Mouse (Mus musculus) heart, postnatal 0 days (tissue): ENCODE measurements around the gene S100a7a. TPM values are rescaled to one million over a fixed set of nuclear protein-coding genes. Genes with fewer than 3 reads are reported as not detected.
A peak's percentile ranks its signal among the peaks of the same experiment; 100 is the strongest.

ENCODE experiments used
- ATAC-seq: fragments of 200-750 bp; cut with Nextera tagmentation; 2 replicates; pipeline ENCODE4 v1.8.0; 2017; ENCODE audit warnings: low read depth, moderate number of reproducible peaks, moderate library complexity; ENCODE audit not compliant: insufficient read depth
- DNase-seq: peaks from one replicate; pipeline ENCODE4 v3.0.0-alpha.2; 2016; ENCODE audit warnings: low spot score
- H3K27ac ChIP-seq: fragments of 300-500 bp; sonication (generic); 2 replicates; pipeline ENCODE4 v1.5.1; 2014; ENCODE audit warnings: low read depth, mild to moderate bottlenecking
- H3K27me3 ChIP-seq: fragments of 300-500 bp; sonication (generic); 2 replicates; pipeline ENCODE4 v1.6.1; 2014; ENCODE audit warnings: low read length, mixed read lengths; ENCODE audit not compliant: control insufficient read depth, insufficient read depth
- H3K36me3 ChIP-seq: fragments of 300-500 bp; sonication (generic); replicated peaks from 2 replicates; pipeline ENCODE4 v1.6.1; 2014; ENCODE audit warnings: low read length, mixed read lengths; ENCODE audit not compliant: control insufficient read depth, insufficient read depth
- H3K4me1 ChIP-seq: fragments of 300-500 bp; sonication (generic); 2 replicates; pipeline ENCODE4 v1.6.1; 2014; ENCODE audit warnings: antibody characterized with exemption; ENCODE audit not compliant: control insufficient read depth, insufficient read depth
- H3K4me2 ChIP-seq: fragments of 300-500 bp; sonication (generic); 2 replicates; pipeline ENCODE4 v1.6.1; 2014; ENCODE audit warnings: low read depth, mild to moderate bottlenecking, low read length, moderate library complexity
- H3K4me3 ChIP-seq: fragments of 300-500 bp; sonication (generic); 2 replicates; pipeline ENCODE4 v1.5.1; 2014; ENCODE audit warnings: low read depth, low read length
- H3K9ac ChIP-seq: fragments of 300-500 bp; sonication (generic); replicated peaks from 2 replicates; pipeline ENCODE4 v1.6.1; 2014; ENCODE audit warnings: low read depth, low read length, mixed read lengths
- H3K9me3 ChIP-seq: fragments of 300-500 bp; sonication (generic); replicated peaks from 2 replicates; pipeline ENCODE4 v1.6.1; 2016; ENCODE audit warnings: low read length; ENCODE audit not compliant: control insufficient read depth
- CTCF ChIP-seq: IDR thresholded peaks from 2 replicates; pipeline ENCODE4 v1.5.1; 2016; ENCODE audit warnings: antibody characterized with exemption, control low read depth, low read depth
- EP300 ChIP-seq: IDR thresholded peaks from 2 replicates; pipeline ENCODE4 v1.6.1; 2016; ENCODE audit warnings: antibody characterized with exemption, low read depth
- WGBS: fragments of 180-500 bp; shearing (Covaris S2); extraction: QIAGEN DNeasy Blood & Tissue Kit; methylation state at CpG from one replicate; pipeline ENCODE4 v1.1.7; 2014; 5-methylcytosine and 5-hydroxymethylcytosine counted together
- polyA plus RNA-seq: library from polyadenylated mRNA; unstranded; fragments of >200 nt; fragmentation: Nextera tagmentation; extraction: Ambion mirVana; gene quantifications from 2 replicates; pipeline ENCODE4 v1.2.1, GENCODE M21; 2015
- total RNA-seq: library from RNA; depleted of rRNA; stranded (reverse); fragments of >200 nt; gene quantifications from 2 replicates; pipeline ENCODE4 v1.2.3, GENCODE M21; 2014; ENCODE audit warnings: low replicate concordance

S100a7a gene
- total and polyA plus RNA-seq, 2 experiments from 2014 or later = not detected

- no peak overlapping the region for H3K9ac ChIP-seq
- WGBS = 7% methylated on average over 1 of the region's 1 CpGs
- H3K4me1 ChIP-seq = peaks cover 13% of the 10 kb centered on the region; the same call in 1 of the 2 replicates
- H3K27ac ChIP-seq = no peak overlapping the region
- no peak for DNase-seq
- no peaks in the 10 kb centered on the region for H3K9me3 ChIP-seq
- TF ChIP-seq CTCF = no peak
- no peak for TF ChIP-seq EP300
- H3K27me3 ChIP-seq = no peaks in the 10 kb centered on the region
- ATAC-seq = no peak
- H3K36me3 ChIP-seq = no peaks in the 10 kb centered on the region
- no peak overlapping the region for H3K4me3 ChIP-seq
- H3K4me2 ChIP-seq = no peak overlapping the region
Measured at GRCm38 (mm10) chr3:90617586-90617985, 36.2 kb upstream of the S100a7a start.

GRCm38 (mm10) chr3:90621552-90621951, 32.3 kb upstream of the S100a7a start:
- Histone ChIP-seq H3K27me3 (no peaks in the 10 kb centered on the region), H3K9ac (no peak overlapping the region), H3K9me3 (no peaks in the 10 kb centered on the region), H3K4me2 (no peak overlapping the region), H3K4me3 (no peak overlapping the region), H3K4me1 (0 out of 2 replicates have a peak, but pooled peaks cover 10% of the 10 kb centered on the region), H3K27ac (no peak overlapping the region), H3K36me3 (no peaks in the 10 kb centered on the region)
- WGBS = 29% methylated on average over 7 of the region's 7 CpGs
- ATAC-seq = no peak
- no peak for DNase-seq
- TF ChIP-seq EP300 (no peak), CTCF (no peak)

- Histone ChIP-seq H3K27me3 (no peaks in the 10 kb centered on the region), H3K36me3 (no peaks in the 10 kb centered on the region), H3K4me3 (no peak overlapping the region), H3K9ac (no peak overlapping the region), H3K4me2 (no peak overlapping the region), H3K27ac (no peak overlapping the region), H3K9me3 (no peaks in the 10 kb centered on the region), H3K4me1 (0 out of 2 replicates have a peak, but pooled peaks cover 10% of the 10 kb centered on the region)
- ATAC-seq (peak; percentile 73; the same call in 1 of the 2 replicates), DNase-seq (peak; percentile 55)
- WGBS = 21% methylated on average over 2 of the region's 2 CpGs
- TF ChIP-seq EP300 (no peak), CTCF (no peak)
Measured at GRCm38 (mm10) chr3:90623435-90624071, 30.3 kb upstream of the S100a7a start.

- TF ChIP-seq EP300 (no peak), CTCF (no peak)
- H3K27me3 ChIP-seq = no peaks in the 10 kb centered on the region
- 82% methylated on average over 5 of the region's 5 CpGs for WGBS
- no peak overlapping the region for H3K4me2 ChIP-seq
- 0 out of 2 replicates have a peak, but pooled peaks cover 10% of the 10 kb centered on the region for H3K4me1 ChIP-seq
- DNase-seq (no peak), ATAC-seq (no peak)
- no peaks in the 10 kb centered on the region for H3K36me3 ChIP-seq
- H3K9me3 ChIP-seq = no peaks in the 10 kb centered on the region
- no peak overlapping the region for H3K9ac ChIP-seq
- no peak overlapping the region for H3K27ac ChIP-seq
- no peak overlapping the region for H3K4me3 ChIP-seq
Measured at GRCm38 (mm10) chr3:90625496-90625895, 28.3 kb upstream of the S100a7a start.

GRCm38 (mm10) chr3:90626266-90627021, 27.4 kb upstream of the S100a7a start:
- H3K9ac ChIP-seq = no peak overlapping the region
- no peaks in the 10 kb centered on the region for H3K9me3 ChIP-seq
- no peaks in the 10 kb centered on the region for H3K36me3 ChIP-seq
- no peak overlapping the region for H3K4me2 ChIP-seq
- no peaks in the 10 kb centered on the region for H3K27me3 ChIP-seq
- TF ChIP-seq CTCF = no peak
- no peak for TF ChIP-seq EP300
- H3K4me1 ChIP-seq = 0 out of 2 replicates have a peak, but pooled peaks cover 10% of the 10 kb centered on the region
- DNase-seq (no peak), ATAC-seq (no peak)
- no peak overlapping the region for H3K27ac ChIP-seq
- WGBS = 67% methylated on average over 9 of the region's 9 CpGs
- no peak overlapping the region for H3K4me3 ChIP-seq
